ENCODE assay signal across 24 mouse cellular contexts in genomic region chr10:66896698-66897622, GRCm38 (mm10).
A peak's percentile ranks its signal among the peaks of the same experiment; 100 is the strongest.
DNase-seq lines count a peak whose midpoint lies in the region; ATAC-seq lines count a peak whose summit lies in the region.
"Had no signal": no experiment of that assay in that cellular context is flagged by ENCODE, and none has a peak within 500 bp of the region (broad histone marks: within the 10 kb centered on the region; RNA-seq: fewer than 3 reads in every experiment).

No protein-coding gene starts in this region.

- no peak for DNase-seq in forebrain, embryonic 10.5 days (ENCODE audit: extremely low spot score, low spot score)
- no peak for DNase-seq in midbrain, embryonic 10.5 days (ENCODE audit: low spot score)
- peak; percentile 45 for DNase-seq in Muller cell, postnatal 12 days (ENCODE audit: inconsistent ontology term)
- peak; percentile 37 for DNase-seq in midbrain, embryonic 14.5 days
- no peak for DNase-seq in left cerebral cortex, postnatal 36 days (ENCODE audit: low spot score in 2 of 2)
- DNase-seq in adrenal gland, postnatal 25 days = no peak
- DNase-seq: adrenal gland, adult 2 months; cerebellum, adult 2 months; cerebellum, postnatal 36 days; gastrocnemius, postnatal 25 days; heart, adult 2 months; kidney, adult 8-10 months; kidney, postnatal 10 days; liver, embryonic 13.5 days; lung, adult 2 months; thymus, postnatal 4 days had no signal

- intact Hi-C loops in left cerebral cortex, postnatal 36 days (cut with DNase I) = no loop called here

- no peak overlapping the region for H3K4me2 ChIP-seq in forebrain, embryonic 16.5 days (ENCODE audit: low read length)
- no peak overlapping the region for H3K4me2 ChIP-seq in midbrain, embryonic 16.5 days (ENCODE audit: low read length)
- no peak overlapping the region for H3K4me2 ChIP-seq in midbrain, embryonic 14.5 days (ENCODE audit: low read length)
- H3K4me2 ChIP-seq: embryonic facial prominence, embryonic 12.5 days; hindbrain, embryonic 15.5 days; intestine, embryonic 15.5 days; limb, embryonic 12.5 days; liver, embryonic 13.5 days; stomach, embryonic 15.5 days had no signal

- no peaks in the 10 kb centered on the region for H3K9me3 ChIP-seq in forebrain, embryonic 10.5 days
- H3K9me3 ChIP-seq in forebrain, embryonic 16.5 days (ENCODE audit: control insufficient read depth, low read length) = no peaks in the 10 kb centered on the region
- H3K9me3 ChIP-seq in midbrain, embryonic 10.5 days (replicated peaks) = no peaks in the 10 kb centered on the region
- H3K9me3 ChIP-seq in midbrain, embryonic 16.5 days (replicated peaks; ENCODE audit: control insufficient read depth, low read length, poor library complexity, severe bottlenecking) = no peaks in the 10 kb centered on the region
- H3K9me3 ChIP-seq in midbrain, embryonic 14.5 days (ENCODE audit: control insufficient read depth, low read length) = no peaks in the 10 kb centered on the region
- H3K9me3 ChIP-seq: embryonic facial prominence, embryonic 12.5 days; hindbrain, embryonic 15.5 days; intestine, embryonic 15.5 days; limb, embryonic 12.5 days; liver, embryonic 13.5 days; stomach, embryonic 15.5 days had no signal

- no peak overlapping the region for H3K9ac ChIP-seq in forebrain, embryonic 16.5 days (replicated peaks; ENCODE audit: low read depth, low read length)
- no peak overlapping the region for H3K9ac ChIP-seq in midbrain, embryonic 16.5 days (ENCODE audit: low read depth, low read length)
- no peak overlapping the region for H3K9ac ChIP-seq in midbrain, embryonic 14.5 days (replicated peaks; ENCODE audit: low read length)
- H3K9ac ChIP-seq: embryonic facial prominence, embryonic 12.5 days; hindbrain, embryonic 15.5 days; intestine, embryonic 15.5 days; limb, embryonic 12.5 days; liver, embryonic 13.5 days; stomach, embryonic 15.5 days had no signal

- peaks cover 34% of the 10 kb centered on the region for H3K4me1 ChIP-seq in forebrain, embryonic 10.5 days
- H3K4me1 ChIP-seq in forebrain, embryonic 16.5 days (replicated peaks; ENCODE audit: control insufficient read depth, insufficient read depth, low read length) = peaks cover 17% of the 10 kb centered on the region
- H3K4me1 ChIP-seq in midbrain, embryonic 10.5 days = peaks cover 20% of the 10 kb centered on the region
- H3K4me1 ChIP-seq in midbrain, embryonic 16.5 days (ENCODE audit: control insufficient read depth, insufficient read depth, low read length) = peaks cover 11% of the 10 kb centered on the region
- peaks cover 20% of the 10 kb centered on the region for H3K4me1 ChIP-seq in midbrain, embryonic 14.5 days (ENCODE audit: control insufficient read depth, insufficient read depth, low read length)

- no peak for ATAC-seq in forebrain, embryonic 16.5 days
- no peak for ATAC-seq in midbrain, embryonic 16.5 days
- no peak for ATAC-seq in midbrain, embryonic 14.5 days (ENCODE audit: low FRiP score, low TSS enrichment)
- ATAC-seq: intestine, embryonic 15.5 days had no signal

- no peaks in the 10 kb centered on the region for H3K36me3 ChIP-seq in forebrain, embryonic 10.5 days (replicated peaks)
- no peaks in the 10 kb centered on the region for H3K36me3 ChIP-seq in forebrain, embryonic 16.5 days (ENCODE audit: control insufficient read depth, insufficient read depth)
- no peaks in the 10 kb centered on the region for H3K36me3 ChIP-seq in midbrain, embryonic 10.5 days
- H3K36me3 ChIP-seq in midbrain, embryonic 16.5 days (ENCODE audit: control insufficient read depth, insufficient read depth, low read length) = no peaks in the 10 kb centered on the region
- no peaks in the 10 kb centered on the region for H3K36me3 ChIP-seq in midbrain, embryonic 14.5 days (ENCODE audit: control insufficient read depth, insufficient read depth, low read length)
- H3K36me3 ChIP-seq: embryonic facial prominence, embryonic 12.5 days; hindbrain, embryonic 15.5 days; intestine, embryonic 15.5 days; limb, embryonic 12.5 days; liver, embryonic 13.5 days; stomach, embryonic 15.5 days had no signal

- H3K27ac ChIP-seq in forebrain, embryonic 10.5 days = 0 out of 2 replicates have a peak overlapping the region, but pooled peaks have one; percentile 25
- H3K27ac ChIP-seq in forebrain, embryonic 16.5 days (ENCODE audit: low read length) = no peak overlapping the region
- peak overlapping the region; percentile 46 for H3K27ac ChIP-seq in midbrain, embryonic 10.5 days (replicated peaks)
- no peak overlapping the region for H3K27ac ChIP-seq in midbrain, embryonic 16.5 days (ENCODE audit: low read length)
- H3K27ac ChIP-seq in midbrain, embryonic 14.5 days (replicated peaks; ENCODE audit: low read depth, low read length) = no peak overlapping the region
- H3K27ac ChIP-seq: embryonic facial prominence, embryonic 12.5 days; heart, adult 2 months; hindbrain, embryonic 15.5 days; intestine, embryonic 15.5 days; limb, embryonic 12.5 days; liver, embryonic 13.5 days; stomach, embryonic 15.5 days had no signal

- whole genome bisulfite sequencing in forebrain, embryonic 10.5 days = 12% methylated on average over 11 of the region's 11 CpGs
- 30% methylated on average over 11 of the region's 11 CpGs for WGBS in forebrain, embryonic 16.5 days
- 21% methylated on average over 11 of the region's 11 CpGs for WGBS in midbrain, embryonic 10.5 days
- 24% methylated on average over 11 of the region's 11 CpGs for WGBS in midbrain, embryonic 16.5 days
- WGBS in midbrain, embryonic 14.5 days = 24% methylated on average over 11 of the region's 11 CpGs

- H3K27me3 ChIP-seq in forebrain, embryonic 10.5 days (ENCODE audit: poor library complexity, severe bottlenecking) = peaks cover 9% of the 10 kb centered on the region; the same call in 1 of the 2 replicates
- H3K27me3 ChIP-seq in forebrain, embryonic 16.5 days (replicated peaks; ENCODE audit: control insufficient read depth, insufficient read depth, low read length) = no peaks in the 10 kb centered on the region
- H3K27me3 ChIP-seq in midbrain, embryonic 10.5 days (ENCODE audit: low read depth, poor library complexity, severe bottlenecking) = no peaks in the 10 kb centered on the region
- H3K27me3 ChIP-seq in midbrain, embryonic 16.5 days (ENCODE audit: control insufficient read depth, insufficient read depth, low read depth, low read length) = no peaks in the 10 kb centered on the region
- H3K27me3 ChIP-seq in midbrain, embryonic 14.5 days (ENCODE audit: control insufficient read depth, insufficient read depth, low read length) = no peaks in the 10 kb centered on the region
- H3K27me3 ChIP-seq: embryonic facial prominence, embryonic 12.5 days; hindbrain, embryonic 15.5 days; intestine, embryonic 15.5 days; liver, embryonic 13.5 days; stomach, embryonic 15.5 days had no signal

- no peak overlapping the region for H3K4me3 ChIP-seq in forebrain, embryonic 10.5 days
- H3K4me3 ChIP-seq in forebrain, embryonic 16.5 days (replicated peaks; ENCODE audit: low read length) = no peak overlapping the region
- no peak overlapping the region for H3K4me3 ChIP-seq in midbrain, embryonic 10.5 days
- H3K4me3 ChIP-seq in midbrain, embryonic 16.5 days (ENCODE audit: low read depth, low read length) = no peak overlapping the region
- no peak overlapping the region for H3K4me3 ChIP-seq in midbrain, embryonic 14.5 days (replicated peaks; ENCODE audit: low read depth, low read length)
- H3K4me3 ChIP-seq: embryonic facial prominence, embryonic 12.5 days; erythroblast, embryonic 14.5 days; heart, adult 2 months; hindbrain, embryonic 15.5 days; intestine, embryonic 15.5 days; limb, embryonic 12.5 days; liver, embryonic 13.5 days; stomach, embryonic 15.5 days had no signal

Comparison
In these comparisons a context has a peak if more than half of its experiments do, and no peak if none do; other contexts are left out.
1. DNase-seq: peak in Muller cell, postnatal 12 days (single experiment) and midbrain, embryonic 14.5 days (single experiment); none in forebrain, embryonic 10.5 days (single experiment), midbrain, embryonic 10.5 days (single experiment), left cerebral cortex, postnatal 36 days (0 of 2) and adrenal gland, postnatal 25 days (single experiment).
2. H3K27ac ChIP-seq: peak in forebrain, embryonic 10.5 days (single experiment) and midbrain, embryonic 10.5 days (single experiment); none in forebrain, embryonic 16.5 days (single experiment), midbrain, embryonic 16.5 days (single experiment) and midbrain, embryonic 14.5 days (single experiment).